Mouse (Mus musculus): ENCODE measurements at regions not wholly inside any gene's neighbourhood (a gene's known extent, or its start where the extent isn't known, plus 50 kb on each side); places are given as distances from the start of the nearest gene placed in this dataset.

DNA sequence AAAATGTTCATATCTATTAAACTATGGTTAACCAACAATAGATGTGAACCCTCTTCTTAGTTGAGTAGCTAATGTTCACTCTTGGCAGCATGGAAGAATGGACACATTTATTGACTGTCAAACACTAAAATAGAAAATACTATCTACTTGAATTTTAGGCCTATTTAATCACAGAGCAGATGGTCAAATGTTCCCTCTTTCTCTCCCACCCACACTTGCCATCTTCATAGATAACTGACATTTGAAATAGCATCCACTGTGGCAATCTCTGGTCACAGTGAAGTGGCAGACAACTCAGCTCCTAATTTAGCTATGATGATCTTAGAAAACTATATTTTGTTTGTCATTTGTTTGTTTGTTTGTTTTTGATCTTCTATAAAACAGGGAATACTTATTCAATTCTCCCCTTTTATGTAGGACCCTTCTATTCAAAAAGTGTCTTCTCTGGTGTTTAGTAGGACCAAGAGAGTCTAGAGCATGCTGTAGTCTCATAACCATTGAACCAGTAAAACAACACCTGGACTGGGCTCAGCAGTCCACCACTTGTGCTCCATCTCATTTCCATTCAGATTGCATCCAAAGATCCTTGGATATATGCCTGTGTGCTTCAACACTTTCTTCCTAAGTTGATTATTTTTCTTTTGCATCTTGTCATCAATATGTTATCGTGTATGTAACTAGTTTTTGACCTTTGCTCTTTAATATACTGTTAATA, 457.2 kb downstream of the Kcnj3 start:
- TF ChIP-seq CTCF (IDR thresholded peaks at IDR 0.05; ENCODE audit: low read depth) (no peak), EP300 (IDR thresholded peaks at IDR 0.05; ENCODE audit: low read depth) (no peak)

Data from heart, postnatal 0 days (tissue).